Mouse (Mus musculus) hindbrain, embryonic 14.5 days (tissue): ENCODE measurements around the gene Ube3a. TPM values are rescaled to one million over a fixed set of nuclear protein-coding genes. Genes with fewer than 3 reads are reported as not detected.

Experiments
- ATAC-seq: fragments of 200-750 bp; cut with Nextera tagmentation; 2 replicates; pipeline ENCODE4 v1.8.0; 2017; ENCODE audit warnings: moderate number of reproducible peaks, mild to moderate bottlenecking, moderate TSS enrichment, moderate library complexity; ENCODE audit not compliant: low FRiP score
- DNase-seq: peaks from one replicate; pipeline ENCODE4 v3.0.0-alpha.2; 2015; ENCODE audit warnings: low spot score
- H3K27ac ChIP-seq: fragments of 300-500 bp; sonication (generic); 2 replicates; pipeline ENCODE4 v1.5.1; 2014; ENCODE audit warnings: mild to moderate bottlenecking, moderate library complexity
- H3K27me3 ChIP-seq: fragments of 300-500 bp; sonication (generic); 2 replicates; pipeline ENCODE4 v1.6.1; 2014; ENCODE audit warnings: mild to moderate bottlenecking, low read length, mixed read lengths; ENCODE audit not compliant: control insufficient read depth, insufficient read depth
- H3K36me3 ChIP-seq: fragments of 300-500 bp; sonication (generic); replicated peaks from 2 replicates; pipeline ENCODE4 v1.6.1; 2014; ENCODE audit not compliant: control insufficient read depth, insufficient read depth
- H3K4me1 ChIP-seq: fragments of 300-500 bp; sonication (generic); replicated peaks from 2 replicates; pipeline ENCODE4 v1.6.1; 2014; ENCODE audit warnings: antibody characterized with exemption, low read length, mixed read lengths; ENCODE audit not compliant: control insufficient read depth, insufficient read depth
- H3K4me2 ChIP-seq: fragments of 300-500 bp; sonication (generic); replicated peaks from 2 replicates; pipeline ENCODE4 v1.6.1; 2014; ENCODE audit warnings: mild to moderate bottlenecking, moderate library complexity
- H3K4me3 ChIP-seq: fragments of 300-500 bp; sonication (generic); replicated peaks from 2 replicates; pipeline ENCODE4 v1.5.1; 2014; ENCODE audit warnings: mild to moderate bottlenecking, low read length
- H3K9ac ChIP-seq: fragments of 300-500 bp; sonication (generic); 2 replicates; pipeline ENCODE4 v1.6.1; 2014
- H3K9me3 ChIP-seq: fragments of 300-500 bp; sonication (generic); 2 replicates; pipeline ENCODE4 v1.6.1; 2016; ENCODE audit warnings: low read length; ENCODE audit not compliant: control insufficient read depth
- WGBS: fragments of 180-500 bp; shearing (Covaris S2); extraction: QIAGEN DNeasy Blood & Tissue Kit; methylation state at CpG from one replicate; pipeline ENCODE4 v1.1.7; 2014; 5-methylcytosine and 5-hydroxymethylcytosine counted together
- polyA plus RNA-seq: library from polyadenylated mRNA; unstranded; fragments of >200 nt; fragmentation: Nextera tagmentation; extraction: Ambion mirVana; gene quantifications from 2 replicates; pipeline ENCODE4 v1.2.1, GENCODE M21; 2014

Gene Ube3a
- 173 and 182 TPM in 2 replicates for polyA plus RNA-seq

DNA sequence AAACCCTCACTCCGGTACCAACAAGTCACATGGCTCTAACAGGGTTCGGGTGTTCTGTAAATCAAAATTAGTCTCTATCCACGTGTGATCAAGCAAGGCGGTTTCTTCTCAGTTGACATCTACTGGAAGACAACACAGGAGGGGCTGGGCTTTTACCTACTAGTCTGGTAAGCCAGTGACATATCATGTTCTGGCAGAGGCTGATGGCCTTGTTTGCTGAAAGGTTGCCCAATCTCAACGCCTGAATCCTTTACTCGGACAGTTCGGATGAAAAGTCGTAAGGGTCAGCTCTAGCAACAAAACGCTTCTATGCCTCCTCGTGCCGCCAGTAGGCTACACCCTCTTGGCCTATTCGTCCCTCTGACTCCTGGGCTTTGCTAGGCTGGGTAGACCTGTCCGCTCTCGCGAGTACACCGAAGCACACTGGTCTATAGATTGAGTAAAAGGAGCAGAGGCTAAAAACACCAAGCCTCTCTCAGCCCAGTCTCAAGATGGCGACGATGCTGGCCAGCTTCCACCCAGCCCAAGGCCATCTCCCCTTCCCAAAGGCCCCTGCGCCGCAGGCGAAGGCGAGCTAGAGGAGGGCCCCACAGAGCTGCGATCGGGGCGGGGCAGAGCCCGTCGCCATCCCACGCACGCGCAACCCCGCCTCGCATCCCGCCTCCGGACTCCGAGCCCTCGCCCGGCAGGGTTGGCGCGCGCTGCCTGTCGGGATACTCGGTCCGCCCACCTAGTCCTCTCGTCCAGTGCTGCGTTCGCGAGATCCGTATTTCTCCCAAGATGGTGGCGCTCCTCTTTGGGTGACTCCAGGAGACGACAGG is at the start of gene Ube3a:
Gene Ube3a (plus strand): TSS at position 706 of the 821 bp plus-strand sequence.
- peak within 1 kb of the TSS; percentile 90 for H3K9ac ChIP-seq
- no peaks in the 10 kb centered on the region for H3K27me3 ChIP-seq
- H3K4me1 ChIP-seq = peaks cover 12% of the 10 kb centered on the region
- H3K4me3 ChIP-seq = peak within 1 kb of the TSS; percentile 82
- DNase-seq (peak; percentile 97), ATAC-seq (peak; percentile 97)
- peak within 1 kb of the TSS; percentile 93 for H3K27ac ChIP-seq
- peak within 1 kb of the TSS; percentile 80 for H3K4me2 ChIP-seq
- under 1% methylated on average over 50 of the region's 50 CpGs for WGBS
- no peaks in the 10 kb centered on the region for H3K9me3 ChIP-seq
- no peaks in the 10 kb centered on the region for H3K36me3 ChIP-seq

DNA sequence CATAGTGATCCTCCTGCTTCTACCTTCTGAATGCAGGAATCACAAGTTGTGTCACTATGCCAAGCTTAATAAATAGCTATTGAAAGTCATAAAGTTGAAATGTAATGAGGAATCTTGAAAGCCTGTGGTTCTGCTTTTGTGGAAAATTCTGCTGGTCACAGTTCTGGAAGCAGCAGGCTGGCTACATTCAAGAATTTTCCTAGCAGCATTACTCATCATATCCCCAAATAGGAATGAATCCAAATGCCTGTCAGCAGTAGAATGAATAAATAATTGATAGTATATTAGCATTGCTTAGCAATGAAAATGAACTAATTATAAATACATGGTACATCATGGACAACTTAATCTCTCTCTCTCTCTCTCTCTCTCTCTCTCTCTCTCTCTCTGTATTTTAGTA is 35.7 kb upstream of the Ube3a start:
- Histone ChIP-seq H3K4me1 (no peaks in the 10 kb centered on the region), H3K9ac (no peak overlapping the region), H3K27ac (no peak overlapping the region), H3K4me3 (no peak overlapping the region), H3K4me2 (no peak overlapping the region), H3K36me3 (no peaks in the 10 kb centered on the region), H3K9me3 (no peaks in the 10 kb centered on the region), H3K27me3 (no peaks in the 10 kb centered on the region)
- no peak for ATAC-seq
- DNase-seq = no peak

DNA sequence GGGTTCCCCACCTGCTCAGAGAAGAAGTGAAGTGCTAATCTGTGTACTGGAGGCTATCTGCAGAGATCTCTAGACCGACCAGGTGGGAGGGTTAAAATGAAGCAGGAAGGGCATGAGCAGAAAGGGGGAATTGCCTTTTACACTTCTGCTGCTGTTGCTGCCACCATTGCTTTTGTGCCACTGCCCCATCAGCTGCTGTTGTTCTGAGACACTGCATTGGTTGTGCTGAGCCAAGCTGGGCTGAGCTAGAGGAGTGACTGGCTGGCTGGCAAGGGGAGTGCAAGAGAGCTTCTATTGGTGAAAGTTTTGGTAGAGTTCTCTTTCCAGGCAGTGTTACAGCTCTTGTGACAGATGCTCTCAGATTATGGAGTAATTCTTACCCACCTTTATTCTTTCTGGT is 13.6 kb upstream of the Ube3a start:
- Histone ChIP-seq H3K4me2 (no peak overlapping the region), H3K36me3 (no peaks in the 10 kb centered on the region), H3K27ac (no peak overlapping the region), H3K9me3 (peaks cover 39% of the 10 kb centered on the region), H3K27me3 (no peaks in the 10 kb centered on the region), H3K4me1 (no peaks in the 10 kb centered on the region), H3K9ac (no peak overlapping the region), H3K4me3 (no peak overlapping the region)
- no peak for ATAC-seq
- DNase-seq = no peak
- 84% methylated on average over 1 of the region's 1 CpGs for WGBS

DNA sequence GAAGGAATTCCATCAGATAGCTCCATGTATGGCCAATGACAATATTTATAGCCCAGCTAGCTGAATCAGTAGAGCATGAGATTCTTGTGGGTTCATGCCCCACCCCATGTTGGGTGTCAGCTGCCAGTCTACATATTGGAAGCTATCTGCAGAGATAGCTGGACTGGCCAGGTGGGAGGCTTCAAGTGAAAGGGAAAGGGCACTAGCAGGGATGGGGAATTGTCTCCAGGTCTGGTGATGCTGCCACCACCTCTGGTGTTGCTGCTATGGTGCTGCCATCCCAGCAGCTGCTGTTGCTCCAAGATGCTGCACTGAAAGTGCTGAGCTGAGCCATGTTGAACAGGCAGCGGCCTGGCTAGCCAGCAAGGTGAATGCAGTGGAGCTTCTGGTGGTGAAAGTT is 7.3 kb upstream of the Ube3a start:
- Histone ChIP-seq H3K27ac (no peak overlapping the region), H3K27me3 (no peaks in the 10 kb centered on the region), H3K4me1 (no peaks in the 10 kb centered on the region), H3K4me3 (no peak overlapping the region), H3K36me3 (no peaks in the 10 kb centered on the region), H3K9me3 (no peaks in the 10 kb centered on the region), H3K9ac (no peak overlapping the region), H3K4me2 (no peak overlapping the region)
- DNase-seq = no peak
- 94% methylated on average over 1 of the region's 1 CpGs for whole genome bisulfite sequencing
- ATAC-seq = no peak

DNA sequence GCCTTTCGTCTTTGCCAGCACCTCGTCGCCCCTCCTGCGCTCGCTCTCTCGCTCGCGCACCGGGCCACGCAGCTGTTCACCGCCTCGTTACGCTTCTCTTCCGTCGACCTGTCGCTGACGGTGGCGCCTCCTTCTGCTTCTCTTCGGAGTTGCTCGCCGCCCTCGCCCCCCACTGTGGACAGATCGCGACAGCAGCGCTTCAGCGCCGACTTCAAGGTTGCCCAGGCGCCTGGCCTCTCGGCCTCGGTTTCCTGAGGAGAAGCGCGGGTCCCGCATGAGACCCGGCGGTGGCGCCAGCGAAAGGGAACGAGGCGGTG is 274 bp downstream of the Ube3a start:
- Histone ChIP-seq H3K4me3 (peak overlapping the region; percentile 82), H3K9me3 (no peaks in the 10 kb centered on the region), H3K4me2 (peak overlapping the region; percentile 80), H3K36me3 (no peaks in the 10 kb centered on the region), H3K27ac (peak overlapping the region; percentile 93), H3K4me1 (peaks cover 15% of the 10 kb centered on the region), H3K9ac (peak overlapping the region; percentile 90), H3K27me3 (no peaks in the 10 kb centered on the region)
- ATAC-seq (peak; percentile 78; the same call in 1 of the 2 replicates), DNase-seq (no peak)
- under 1% methylated on average over 39 of the region's 39 CpGs for WGBS

DNA sequence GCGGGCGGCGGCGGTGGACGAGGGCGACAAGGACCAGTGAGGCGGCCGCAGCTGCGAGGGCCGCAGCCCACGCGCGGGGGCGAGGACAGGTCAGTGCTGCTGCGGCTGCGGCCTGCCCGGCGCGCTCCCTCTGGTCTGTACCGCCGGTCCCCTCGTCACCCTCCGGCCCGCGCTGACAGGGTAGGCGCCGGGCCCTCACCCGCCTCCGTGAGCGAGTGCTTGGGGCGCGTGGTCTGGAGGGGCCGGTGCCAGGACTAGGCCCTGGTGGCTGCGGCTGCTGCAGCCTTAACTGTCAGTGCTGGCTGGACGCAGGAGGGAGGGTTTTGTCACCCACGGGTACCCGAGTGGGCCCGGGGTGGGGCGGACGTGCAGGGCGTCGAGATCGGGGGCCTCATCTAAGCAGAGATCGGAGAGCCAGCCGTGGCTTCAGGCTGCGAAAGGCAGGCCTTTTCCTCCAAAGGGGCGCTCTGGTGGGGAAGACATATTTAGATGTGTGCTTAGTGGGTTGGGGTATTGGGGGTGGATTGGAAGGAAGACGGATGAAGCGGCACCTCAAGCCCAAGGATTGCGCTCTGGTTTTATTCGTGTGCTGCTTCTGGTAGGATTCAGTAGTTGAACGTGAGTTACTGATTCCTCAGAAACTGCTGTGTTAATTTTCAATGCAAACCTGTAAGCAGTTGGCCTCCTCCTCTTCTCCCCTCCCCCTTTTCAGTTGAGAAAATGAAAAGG is 797 bp downstream of the Ube3a start:
- H3K9ac ChIP-seq = peak overlapping the region; percentile 90
- no peaks in the 10 kb centered on the region for H3K27me3 ChIP-seq
- under 1% methylated on average over 47 of the region's 52 CpGs for WGBS
- H3K4me1 ChIP-seq = peaks cover 16% of the 10 kb centered on the region
- peak overlapping the region; percentile 93 for H3K27ac ChIP-seq
- H3K9me3 ChIP-seq = no peaks in the 10 kb centered on the region
- peak overlapping the region; percentile 80 for H3K4me2 ChIP-seq
- no peaks in the 10 kb centered on the region for H3K36me3 ChIP-seq
- ATAC-seq (peak; percentile 54), DNase-seq (peak; percentile 50)
- peak overlapping the region; percentile 82 for H3K4me3 ChIP-seq

DNA sequence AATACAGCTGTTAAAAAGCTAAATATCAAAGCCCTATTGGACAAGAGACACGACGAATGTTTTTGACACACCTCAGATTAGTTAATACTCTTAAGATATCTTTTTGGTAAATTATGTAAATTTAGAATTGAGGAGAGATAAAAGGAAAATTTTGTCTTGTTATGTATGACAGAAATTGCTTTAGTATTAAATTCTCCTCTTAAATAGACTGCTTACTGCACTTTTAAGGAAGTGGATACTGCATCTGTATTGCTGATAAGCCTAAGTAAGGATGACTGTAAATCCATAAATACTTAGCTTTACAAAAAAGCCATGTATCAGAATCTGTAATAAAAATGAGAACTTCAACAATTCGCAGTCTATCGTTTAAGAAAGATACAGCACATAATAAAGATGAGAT is 1.8 kb downstream of the Ube3a start:
- peak overlapping the region; percentile 93 for H3K27ac ChIP-seq
- H3K4me1 ChIP-seq = peaks cover 16% of the 10 kb centered on the region
- H3K36me3 ChIP-seq = no peaks in the 10 kb centered on the region
- H3K27me3 ChIP-seq = no peaks in the 10 kb centered on the region
- 52% methylated on average over 4 of the region's 4 CpGs for WGBS
- ATAC-seq (no peak), DNase-seq (no peak)
- H3K9me3 ChIP-seq = no peaks in the 10 kb centered on the region
- peak overlapping the region; percentile 82 for H3K4me3 ChIP-seq
- H3K4me2 ChIP-seq = peak overlapping the region; percentile 80
- H3K9ac ChIP-seq = peak overlapping the region; percentile 90

DNA sequence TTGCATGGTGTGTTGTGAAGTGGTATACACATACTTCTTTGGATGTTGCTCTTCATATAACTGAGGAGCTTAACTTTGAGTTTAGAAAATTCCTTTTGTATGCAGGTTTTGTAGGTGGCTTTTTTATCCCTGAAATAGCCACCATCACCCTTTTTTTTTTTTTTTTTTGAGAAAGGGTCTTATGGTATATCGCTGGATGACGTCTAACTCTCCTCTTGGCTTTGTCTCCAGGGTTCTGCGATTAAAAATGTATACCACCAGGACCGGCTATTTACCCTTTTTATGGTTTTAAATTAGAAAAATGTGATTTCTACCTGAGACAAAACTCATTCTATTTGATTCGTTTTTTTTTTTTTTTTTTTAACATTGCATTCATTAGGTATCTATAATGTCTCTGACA is 2.2 kb downstream of the Ube3a start:
- ATAC-seq (no peak), DNase-seq (no peak)
- H3K4me1 ChIP-seq = peaks cover 16% of the 10 kb centered on the region
- H3K4me3 ChIP-seq = peak overlapping the region; percentile 82
- no peaks in the 10 kb centered on the region for H3K27me3 ChIP-seq
- peak overlapping the region; percentile 90 for H3K9ac ChIP-seq
- no peak overlapping the region for H3K27ac ChIP-seq
- no peaks in the 10 kb centered on the region for H3K9me3 ChIP-seq
- 47% methylated on average over 5 of the region's 5 CpGs for WGBS
- H3K36me3 ChIP-seq = no peaks in the 10 kb centered on the region
- peak overlapping the region; percentile 80 for H3K4me2 ChIP-seq

DNA sequence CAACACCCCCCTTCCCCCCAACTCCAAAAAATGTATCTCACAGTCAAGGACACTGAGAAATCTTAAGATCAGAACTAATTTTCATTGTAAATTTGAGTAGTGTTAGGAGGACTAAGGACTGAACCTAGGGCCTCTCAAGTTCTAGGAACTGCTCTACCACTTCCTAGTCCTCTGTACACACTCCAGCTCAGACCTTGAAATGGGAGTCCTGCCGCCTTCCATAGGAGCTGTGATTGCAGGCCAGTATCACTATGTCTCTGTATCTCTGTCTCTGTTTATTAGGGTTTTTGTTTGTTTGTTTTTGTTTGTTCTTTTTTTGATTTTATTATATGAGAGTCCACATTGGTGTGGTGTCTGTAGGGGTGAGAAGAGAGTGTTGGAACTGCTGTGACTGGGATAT is 3.4 kb downstream of the Ube3a start:
- Histone ChIP-seq H3K27me3 (no peaks in the 10 kb centered on the region), H3K4me1 (peaks cover 16% of the 10 kb centered on the region), H3K27ac (no peak overlapping the region), H3K9me3 (no peaks in the 10 kb centered on the region), H3K4me3 (0 out of 2 replicates have a peak overlapping the region, but pooled peaks have one; percentile 1), H3K36me3 (no peaks in the 10 kb centered on the region), H3K4me2 (peak overlapping the region; percentile 40), H3K9ac (no peak overlapping the region)
- DNase-seq (no peak), ATAC-seq (no peak)
- WGBS = 71% methylated on average over 1 of the region's 1 CpGs
